Mouse (Mus musculus) ES-Bruce4 (cell line): ENCODE data around the gene Mad1l1.

ENCODE experiments used
- CTCF ChIP-seq: IDR thresholded peaks from one replicate; pipeline ENCODE4 v1.8.1; 2011; ENCODE audit warnings: low read depth, low read length
- POLR2A ChIP-seq: IDR thresholded peaks from one replicate; pipeline ENCODE4 v1.8.1; 2011; ENCODE audit warnings: low read length; ENCODE audit not compliant: insufficient read depth

DNA sequence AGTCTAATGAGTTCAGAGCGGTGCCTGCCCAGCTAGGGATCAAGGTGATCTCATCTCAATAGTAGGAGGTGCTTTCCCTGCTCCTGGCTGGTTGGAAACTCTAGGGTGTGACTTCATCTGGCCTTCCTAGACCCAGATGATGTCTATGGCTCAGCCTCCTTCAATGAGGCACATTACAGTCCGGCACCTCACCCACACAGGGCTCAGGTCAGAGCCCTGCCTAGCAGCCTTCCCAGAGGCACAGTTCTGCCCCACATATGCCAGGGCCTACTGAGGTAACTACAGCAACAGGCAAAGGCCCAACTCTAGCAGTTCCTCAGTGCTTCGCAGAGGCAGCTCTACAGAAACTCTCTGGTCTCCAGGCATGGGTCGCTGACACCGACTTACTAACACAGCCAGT, 63.9 kb downstream of the Mad1l1 start:
- no peak for TF ChIP-seq POLR2A
- no peak for TF ChIP-seq CTCF
